Mouse (Mus musculus): ENCODE results near the gene Eva1b. TPM values are rescaled to one million over a fixed set of nuclear protein-coding genes. Genes with fewer than 3 reads are reported as not detected.

Gene Eva1b
- polyA plus RNA-seq (2012; fragmentation: generic; extraction: Trizol) = 28.6 TPM

DNA sequence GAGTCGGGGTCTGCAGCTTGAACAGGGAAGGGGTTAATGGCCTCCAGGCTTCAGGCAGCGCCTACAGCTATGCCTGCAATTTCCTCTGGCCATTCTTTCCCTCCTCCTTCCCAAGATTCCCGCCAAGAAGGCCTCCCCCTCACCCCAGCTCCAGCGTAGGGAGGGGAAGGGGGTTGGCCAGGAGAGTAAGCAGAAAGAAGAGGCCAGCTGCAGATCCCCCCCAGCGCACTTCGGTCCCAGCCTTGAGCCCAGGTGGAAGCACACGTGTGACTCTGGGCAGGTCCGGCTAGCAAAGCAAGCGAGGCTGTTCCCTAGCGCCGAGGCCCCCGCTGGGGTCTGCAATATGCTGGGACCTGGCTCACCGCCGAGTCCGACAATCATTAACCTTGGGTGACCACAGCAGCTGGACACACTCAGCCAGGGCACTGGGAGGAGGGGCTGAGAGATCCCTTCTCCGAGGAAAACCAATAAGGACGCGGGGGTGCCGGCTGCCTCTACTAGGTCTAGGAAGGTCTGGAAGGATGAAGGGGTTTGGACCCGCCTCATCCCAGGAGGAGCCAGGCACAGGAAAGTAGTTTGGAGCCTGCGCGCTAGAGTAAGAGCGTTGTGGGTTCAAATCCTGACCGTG lies at the start of gene Eva1b:
Gene Eva1b, plus strand, starts transcription at position 212 of the 628 bp plus-strand sequence.
- Histone ChIP-seq H3K27me3 (ENCODE audit: control insufficient read depth, insufficient read depth, insufficient read length) (no peaks in the 10 kb centered on the region), H3ac (ENCODE audit: control insufficient read depth, insufficient read length) (peak within 1 kb of the TSS; percentile 31), H3K36me3 (ENCODE audit: control insufficient read depth, insufficient read depth) (no peaks in the 10 kb centered on the region), H3K4me2 (ENCODE audit: low read depth) (peak within 1 kb of the TSS; percentile 60), H3K4me3 (peak within 1 kb of the TSS; percentile 31), H3K79me2 (ENCODE audit: control insufficient read depth, insufficient read depth) (peaks cover 4% of the 10 kb centered on the region)
- TF ChIP-seq TCF12 (IDR thresholded peaks at IDR 0.05; ENCODE audit: insufficient read depth, poor library complexity, severe bottlenecking) = no peak
- TF ChIP-seq MYOD1 (IDR thresholded peaks at IDR 0.05; ENCODE audit: control insufficient read depth in 1 of 3, insufficient read length in 2 of 3, low read depth in 2 of 3) = no peak
- no peak for TF ChIP-seq SRF (IDR thresholded peaks at IDR 0.05; ENCODE audit: control insufficient read depth, insufficient read length, low read depth)
- TF ChIP-seq E2F4 (IDR thresholded peaks at IDR 0.05; ENCODE audit: insufficient read depth) = no peak
- no peak for TF ChIP-seq POLR2A (IDR thresholded peaks at IDR 0.05; ENCODE audit: insufficient read length, low read depth)
- no peak for TF ChIP-seq CEBPB (IDR thresholded peaks at IDR 0.05; ENCODE audit: insufficient read depth, poor library complexity, severe bottlenecking)
- TF ChIP-seq MAX (IDR thresholded peaks at IDR 0.05; ENCODE audit: low read depth) = no peak
- no peak for TF ChIP-seq USF1 (IDR thresholded peaks at IDR 0.05; ENCODE audit: low read depth)
- TF ChIP-seq REST (IDR thresholded peaks at IDR 0.05; ENCODE audit: insufficient read depth, insufficient read length) = no peak
- no peak for TF ChIP-seq TCF3 (IDR thresholded peaks at IDR 0.05; ENCODE audit: insufficient read length, low read depth)
- TF ChIP-seq MYOG (IDR thresholded peaks at IDR 0.05; ENCODE audit: control insufficient read depth in 1 of 3, insufficient read depth in 1 of 3, insufficient read length in 2 of 3, low read depth in 2 of 3) = no peak
- TF ChIP-seq POLR2AphosphoS2 (IDR thresholded peaks at IDR 0.05; ENCODE audit: insufficient read length, low read depth) = no peak

DNA sequence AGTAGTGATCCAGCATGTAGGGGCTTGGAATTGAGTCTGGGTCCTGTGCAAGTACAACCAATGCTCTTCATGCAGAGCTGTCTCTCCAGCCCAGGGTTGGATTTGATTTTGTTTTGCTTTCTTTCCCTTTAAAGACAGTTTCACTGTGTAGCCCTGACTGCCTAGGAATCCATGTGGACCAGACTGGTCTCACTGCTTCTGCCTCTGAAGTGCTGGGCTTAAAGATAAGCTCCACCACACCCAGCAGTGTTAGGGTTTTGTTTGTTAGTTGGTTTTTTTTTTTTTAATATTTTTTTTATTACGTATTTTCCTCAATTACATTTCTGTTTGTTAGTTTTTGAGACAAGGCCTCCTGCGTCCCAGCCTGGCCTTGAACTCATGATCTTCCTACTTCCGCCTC lies 48.2 kb upstream of the Eva1b start:
- TF ChIP-seq CEBPB (IDR thresholded peaks at IDR 0.05; ENCODE audit: insufficient read depth, poor library complexity, severe bottlenecking) (no peak), TCF12 (IDR thresholded peaks at IDR 0.05; ENCODE audit: insufficient read depth, poor library complexity, severe bottlenecking) (no peak), POLR2A (IDR thresholded peaks at IDR 0.05; ENCODE audit: insufficient read length, low read depth) (no peak), SRF (IDR thresholded peaks at IDR 0.05; ENCODE audit: control insufficient read depth, insufficient read length, low read depth) (no peak), MYOD1 (IDR thresholded peaks at IDR 0.05; ENCODE audit: control insufficient read depth in 1 of 3, insufficient read length in 2 of 3, low read depth in 2 of 3) (no peak), MYOG (IDR thresholded peaks at IDR 0.05; ENCODE audit: control insufficient read depth in 1 of 3, insufficient read depth in 1 of 3, insufficient read length in 2 of 3, low read depth in 2 of 3) (no peak), POLR2AphosphoS2 (IDR thresholded peaks at IDR 0.05; ENCODE audit: insufficient read length, low read depth) (no peak), USF1 (IDR thresholded peaks at IDR 0.05; ENCODE audit: low read depth) (no peak), E2F4 (IDR thresholded peaks at IDR 0.05; ENCODE audit: insufficient read depth) (no peak), REST (IDR thresholded peaks at IDR 0.05; ENCODE audit: insufficient read depth, insufficient read length) (no peak), TCF3 (IDR thresholded peaks at IDR 0.05; ENCODE audit: insufficient read length, low read depth) (no peak)
- no peak overlapping the region for H3ac ChIP-seq (ENCODE audit: control insufficient read depth, insufficient read length)
- H3K27me3 ChIP-seq (ENCODE audit: control insufficient read depth, insufficient read depth, insufficient read length) = no peaks in the 10 kb centered on the region
- no peak overlapping the region for H3K4me3 ChIP-seq
- peaks cover 3% of the 10 kb centered on the region for H3K36me3 ChIP-seq (ENCODE audit: control insufficient read depth, insufficient read depth)
- no peak overlapping the region for H3K4me2 ChIP-seq (ENCODE audit: low read depth)
- peaks cover 28% of the 10 kb centered on the region for H3K79me2 ChIP-seq (ENCODE audit: control insufficient read depth, insufficient read depth)

DNA sequence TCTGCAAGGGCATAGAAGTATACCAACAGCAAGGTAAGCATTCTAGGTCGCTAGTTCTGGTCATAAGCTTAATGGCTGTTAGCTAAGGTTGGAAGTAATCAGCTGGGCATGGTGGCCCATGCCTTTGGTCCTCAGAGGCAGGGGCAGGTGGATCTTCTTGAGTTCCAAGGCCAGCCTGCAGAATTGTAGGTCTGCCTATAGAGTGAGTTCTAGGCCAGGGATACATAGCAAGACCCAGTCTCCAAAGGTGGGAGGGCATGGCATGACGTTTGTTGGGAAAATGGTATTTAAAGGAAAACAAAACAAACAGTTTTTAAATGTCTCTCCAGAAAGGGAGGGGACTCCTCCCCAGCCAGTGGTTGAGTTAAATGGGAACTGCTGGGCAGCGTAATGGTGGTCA lies 46.8 kb upstream of the Eva1b start:
- no peaks in the 10 kb centered on the region for H3K27me3 ChIP-seq (ENCODE audit: control insufficient read depth, insufficient read depth, insufficient read length)
- H3K4me2 ChIP-seq (ENCODE audit: low read depth) = no peak overlapping the region
- H3ac ChIP-seq (ENCODE audit: control insufficient read depth, insufficient read length) = no peak overlapping the region
- no peak overlapping the region for H3K4me3 ChIP-seq
- TF ChIP-seq MYOG (IDR thresholded peaks at IDR 0.05; ENCODE audit: control insufficient read depth in 1 of 3, insufficient read depth in 1 of 3, insufficient read length in 2 of 3, low read depth in 2 of 3) = no peak
- no peak for TF ChIP-seq SRF (IDR thresholded peaks at IDR 0.05; ENCODE audit: control insufficient read depth, insufficient read length, low read depth)
- no peak for TF ChIP-seq USF1 (IDR thresholded peaks at IDR 0.05; ENCODE audit: low read depth)
- TF ChIP-seq CEBPB (IDR thresholded peaks at IDR 0.05; ENCODE audit: insufficient read depth, poor library complexity, severe bottlenecking) = no peak
- no peak for TF ChIP-seq MAX (IDR thresholded peaks at IDR 0.05; ENCODE audit: low read depth)
- TF ChIP-seq E2F4 (IDR thresholded peaks at IDR 0.05; ENCODE audit: insufficient read depth) = no peak
- TF ChIP-seq REST (IDR thresholded peaks at IDR 0.05; ENCODE audit: insufficient read depth, insufficient read length) = no peak
- no peak for TF ChIP-seq TCF12 (IDR thresholded peaks at IDR 0.05; ENCODE audit: insufficient read depth, poor library complexity, severe bottlenecking)
- TF ChIP-seq MYOD1 (IDR thresholded peaks at IDR 0.05; ENCODE audit: control insufficient read depth in 1 of 3, insufficient read length in 2 of 3, low read depth in 2 of 3) = no peak
- TF ChIP-seq POLR2A (IDR thresholded peaks at IDR 0.05; ENCODE audit: insufficient read length, low read depth) = no peak
- TF ChIP-seq TCF3 (IDR thresholded peaks at IDR 0.05; ENCODE audit: insufficient read length, low read depth) = no peak
- no peak for TF ChIP-seq POLR2AphosphoS2 (IDR thresholded peaks at IDR 0.05; ENCODE audit: insufficient read length, low read depth)
- H3K36me3 ChIP-seq (ENCODE audit: control insufficient read depth, insufficient read depth) = peaks cover 3% of the 10 kb centered on the region
- H3K79me2 ChIP-seq (ENCODE audit: control insufficient read depth, insufficient read depth) = peaks cover 42% of the 10 kb centered on the region

DNA sequence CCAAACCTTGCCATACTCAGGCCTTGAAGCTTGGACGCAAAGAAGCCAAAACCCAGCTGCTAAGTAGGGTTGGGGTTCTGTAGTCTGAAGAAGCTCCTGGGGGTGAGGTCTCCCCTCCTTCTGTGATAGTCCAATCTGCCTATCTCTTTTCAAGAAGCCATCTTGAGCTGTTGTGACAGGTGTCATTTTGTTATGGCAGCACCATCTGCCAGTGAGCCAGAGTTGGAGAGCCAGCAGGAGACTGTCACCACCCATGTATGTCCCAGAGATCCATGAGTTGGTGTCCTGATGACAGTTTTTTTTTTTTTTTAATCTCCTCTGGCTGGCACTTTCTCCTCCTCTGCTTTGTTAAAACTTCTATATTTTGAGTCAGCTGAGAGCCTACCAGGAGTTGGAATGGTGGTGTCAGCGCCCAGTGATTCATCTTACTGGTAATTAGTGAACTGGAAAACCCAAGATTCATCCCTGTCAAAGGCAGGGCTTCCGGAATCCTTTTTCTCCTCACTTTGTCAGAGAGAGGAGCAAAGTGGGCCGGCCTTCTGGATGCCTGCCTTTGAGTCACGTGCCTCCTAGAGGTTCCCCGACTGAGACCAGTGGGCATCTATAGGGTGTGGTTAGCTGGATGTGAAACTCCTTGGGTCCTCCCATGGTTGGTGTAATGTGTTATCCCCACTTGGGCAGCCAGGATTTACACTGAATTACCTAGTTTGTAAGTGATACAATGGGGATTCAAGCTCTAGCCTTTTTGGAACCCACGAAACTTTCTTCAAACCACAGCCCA lies 45.3 kb upstream of the Eva1b start:
- Histone ChIP-seq H3K79me2 (ENCODE audit: control insufficient read depth, insufficient read depth) (peaks cover 51% of the 10 kb centered on the region), H3K36me3 (ENCODE audit: control insufficient read depth, insufficient read depth) (peaks cover 3% of the 10 kb centered on the region), H3K27me3 (ENCODE audit: control insufficient read depth, insufficient read depth, insufficient read length) (no peaks in the 10 kb centered on the region), H3ac (ENCODE audit: control insufficient read depth, insufficient read length) (peak overlapping the region; percentile 17), H3K4me2 (ENCODE audit: low read depth) (peak overlapping the region; percentile 100), H3K4me3 (peak overlapping the region; percentile 95)
- no peak for TF ChIP-seq TCF3 (IDR thresholded peaks at IDR 0.05; ENCODE audit: insufficient read length, low read depth)
- TF ChIP-seq POLR2A (IDR thresholded peaks at IDR 0.05; ENCODE audit: insufficient read length, low read depth) = peak; percentile 27
- peak; percentile 34 for TF ChIP-seq POLR2AphosphoS2 (IDR thresholded peaks at IDR 0.05; ENCODE audit: insufficient read length, low read depth)
- peak; percentile 96 for TF ChIP-seq USF1 (IDR thresholded peaks at IDR 0.05; ENCODE audit: low read depth)
- TF ChIP-seq REST (IDR thresholded peaks at IDR 0.05; ENCODE audit: insufficient read depth, insufficient read length) = no peak
- peak; percentile 56 to 85 (median 61) for TF ChIP-seq MYOD1 (IDR thresholded peaks at IDR 0.05; ENCODE audit: control insufficient read depth in 1 of 3, insufficient read length in 2 of 3, low read depth in 2 of 3)
